Mouse (Mus musculus) intestine, postnatal 0 days (tissue): ENCODE data around the gene Ssbp3. TPM values are rescaled to one million over a fixed set of nuclear protein-coding genes. Genes with fewer than 3 reads are reported as not detected.

Source experiments
- ATAC-seq: fragments of 200-750 bp; cut with Nextera tagmentation; 2 replicates; pipeline ENCODE4 v1.8.0; 2017; ENCODE audit warnings: mild to moderate bottlenecking, moderate TSS enrichment, moderate library complexity
- H3K27ac ChIP-seq: fragments of 300-500 bp; sonication (generic); 2 replicates; pipeline ENCODE4 v1.5.1; 2014; ENCODE audit warnings: mild to moderate bottlenecking, low read depth, low read length, moderate library complexity
- H3K27me3 ChIP-seq: fragments of 300-500 bp; sonication (generic); replicated peaks from 2 replicates; pipeline ENCODE4 v1.6.1; 2014; ENCODE audit warnings: low read length, mixed read lengths; ENCODE audit not compliant: control insufficient read depth, insufficient read depth
- H3K36me3 ChIP-seq: fragments of 300-500 bp; sonication (generic); 2 replicates; pipeline ENCODE4 v1.6.1; 2014; ENCODE audit warnings: mild to moderate bottlenecking, moderate library complexity; ENCODE audit not compliant: control insufficient read depth, insufficient read depth
- H3K4me1 ChIP-seq: fragments of 300-500 bp; sonication (generic); replicated peaks from 2 replicates; pipeline ENCODE4 v1.6.1; 2014; ENCODE audit warnings: antibody characterized with exemption, low read length, mixed read lengths; ENCODE audit not compliant: control insufficient read depth, insufficient read depth
- H3K4me2 ChIP-seq: fragments of 300-500 bp; sonication (generic); replicated peaks from 2 replicates; pipeline ENCODE4 v1.6.1; 2014; ENCODE audit warnings: low read depth, mild to moderate bottlenecking, moderate library complexity
- H3K4me3 ChIP-seq: fragments of 300-500 bp; sonication (generic); 2 replicates; pipeline ENCODE4 v1.5.1; 2014; ENCODE audit warnings: low read depth, low read length
- H3K9ac ChIP-seq: fragments of 300-500 bp; sonication (generic); 2 replicates; pipeline ENCODE4 v1.6.1; 2014; ENCODE audit warnings: mild to moderate bottlenecking, low read depth, low read length
- H3K9me3 ChIP-seq: fragments of 300-500 bp; sonication (generic); 2 replicates; pipeline ENCODE4 v1.6.1; 2016; ENCODE audit warnings: mixed run types; ENCODE audit not compliant: control insufficient read depth
- CTCF ChIP-seq: sonication (generic); IDR thresholded peaks from 2 replicates; pipeline ENCODE4 v1.5.1; 2016; ENCODE audit warnings: low read depth, mild to moderate bottlenecking, control low read depth, antibody characterized with exemption, moderate library complexity
- WGBS: fragments of 180-500 bp; shearing (Covaris S2); extraction: QIAGEN DNeasy Blood & Tissue Kit; methylation state at CpG from one replicate; pipeline ENCODE4 v1.1.7; 2014; 5-methylcytosine and 5-hydroxymethylcytosine counted together
- polyA plus RNA-seq: library from polyadenylated mRNA; unstranded; fragments of >200 nt; fragmentation: Nextera tagmentation; extraction: Ambion mirVana; gene quantifications from 2 replicates; pipeline ENCODE4 v1.2.1, GENCODE M21; 2015

Ssbp3 gene
- polyA plus RNA-seq, 1 experiment from 2014 or later, result 45.2 TPM

DNA sequence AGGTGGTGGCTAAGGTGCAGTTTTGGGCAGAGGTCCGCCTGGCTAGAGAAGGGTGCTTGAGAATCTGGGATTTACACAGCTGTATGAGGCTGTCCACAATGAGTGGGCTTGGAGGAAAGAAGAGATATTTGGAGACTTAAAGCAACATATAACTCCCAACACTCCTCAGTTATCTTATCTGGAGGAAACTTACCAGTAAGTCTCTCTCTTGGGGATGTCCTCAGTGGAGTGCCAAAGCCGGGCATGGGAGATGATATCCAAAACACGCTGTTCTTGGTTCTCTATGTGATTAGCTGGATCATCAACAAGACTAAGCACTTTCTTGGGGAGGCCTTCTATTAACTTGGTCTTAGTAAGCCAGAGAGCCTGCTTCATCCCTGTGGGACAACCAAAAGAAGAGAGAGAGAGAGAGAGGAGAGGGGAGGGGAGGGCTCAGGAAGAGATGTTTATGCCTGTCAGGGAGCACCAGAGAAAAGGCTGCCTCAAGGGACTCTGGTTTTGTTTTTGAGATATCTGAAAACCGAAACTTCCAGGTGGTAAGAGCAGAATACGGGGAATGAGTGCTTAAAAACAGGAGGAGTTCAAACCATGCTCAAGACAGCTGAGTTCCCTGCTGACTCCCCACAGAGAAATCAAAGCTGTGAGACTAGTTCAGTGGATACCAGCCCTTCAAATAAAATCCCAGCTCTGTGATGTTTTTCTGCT is 154.0 kb downstream of the Ssbp3 start:
- WGBS, result 91% methylated on average over 5 of the region's 5 CpGs
- no peak overlapping the region for H3K27ac ChIP-seq
- no peak for TF ChIP-seq CTCF
- H3K27me3 ChIP-seq, result no peaks in the 10 kb centered on the region
- H3K36me3 ChIP-seq, result peaks cover 44% of the 10 kb centered on the region
- no peak for ATAC-seq
- H3K9ac ChIP-seq, result no peak overlapping the region
- no peak overlapping the region for H3K4me2 ChIP-seq
- no peaks in the 10 kb centered on the region; the same call in 1 of the 2 replicates for H3K4me1 ChIP-seq
- no peak overlapping the region for H3K4me3 ChIP-seq
- no peaks in the 10 kb centered on the region for H3K9me3 ChIP-seq

DNA sequence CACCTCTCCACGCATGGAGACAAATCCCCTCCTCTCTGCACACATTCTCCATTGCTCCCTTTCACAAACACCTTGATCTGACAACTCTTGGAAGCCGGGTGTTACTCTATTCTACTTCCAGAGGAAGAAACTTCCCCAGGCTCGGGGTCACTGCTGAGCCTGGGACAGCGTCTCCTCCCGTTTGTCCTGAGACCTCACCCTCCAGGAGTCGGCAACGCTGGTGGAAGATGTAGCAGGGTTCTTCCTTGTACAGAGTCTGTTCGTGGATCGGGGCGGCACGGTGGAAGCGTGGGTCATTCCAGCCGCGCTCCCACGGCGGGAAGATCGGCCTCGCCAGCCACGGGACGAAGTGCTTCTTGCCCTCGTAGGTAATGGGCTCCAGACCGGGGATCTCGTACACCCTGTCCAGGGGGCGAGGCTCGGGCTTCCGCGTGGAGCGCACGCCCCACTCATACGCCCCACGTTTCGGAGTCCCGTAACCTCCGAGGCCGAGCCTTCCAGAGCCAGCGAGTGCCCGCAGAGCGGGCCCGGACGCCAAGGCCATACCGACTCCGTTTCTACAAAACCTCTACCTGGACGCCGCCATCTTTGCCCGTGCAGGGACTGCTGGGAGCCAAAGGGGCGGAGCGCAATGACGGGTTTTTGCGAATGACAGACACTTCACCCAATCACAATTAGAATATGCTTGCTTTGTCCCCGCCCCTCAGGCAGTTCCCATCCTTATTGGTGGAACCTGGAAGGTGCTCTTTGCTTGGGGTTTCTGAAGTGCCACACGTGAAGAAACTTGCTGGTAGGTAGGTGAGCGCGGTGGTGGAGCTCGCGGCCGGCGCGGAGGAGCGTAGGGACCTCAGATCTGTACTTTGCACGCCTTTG is 156.0 kb downstream of the Ssbp3 start, which contains the start of the genes Mrpl37 and Cyb5rl:
Gene Mrpl37 (minus strand): TSS at position 617 of the 873 bp plus-strand sequence.
Gene Cyb5rl (plus strand): TSS at position 737 of the 873 bp plus-strand sequence.
- under 1% methylated on average over 60 of the region's 60 CpGs for WGBS
- Histone ChIP-seq H3K9me3 (no peaks in the 10 kb centered on the region), H3K4me2 (peak within 1 kb of the TSS; percentile 85), H3K27ac (peak within 1 kb of the TSS; percentile 64; the same call in 1 of the 2 replicates), H3K4me1 (no peaks in the 10 kb centered on the region; the same call in 1 of the 2 replicates), H3K36me3 (peaks cover 26% of the 10 kb centered on the region), H3K27me3 (no peaks in the 10 kb centered on the region), H3K9ac (peak within 1 kb of the TSS; percentile 81), H3K4me3 (peak within 1 kb of the TSS; percentile 90)
- TF ChIP-seq CTCF, result no peak; the same call in 1 of the 2 replicates
- ATAC-seq, result peak; percentile 97

DNA sequence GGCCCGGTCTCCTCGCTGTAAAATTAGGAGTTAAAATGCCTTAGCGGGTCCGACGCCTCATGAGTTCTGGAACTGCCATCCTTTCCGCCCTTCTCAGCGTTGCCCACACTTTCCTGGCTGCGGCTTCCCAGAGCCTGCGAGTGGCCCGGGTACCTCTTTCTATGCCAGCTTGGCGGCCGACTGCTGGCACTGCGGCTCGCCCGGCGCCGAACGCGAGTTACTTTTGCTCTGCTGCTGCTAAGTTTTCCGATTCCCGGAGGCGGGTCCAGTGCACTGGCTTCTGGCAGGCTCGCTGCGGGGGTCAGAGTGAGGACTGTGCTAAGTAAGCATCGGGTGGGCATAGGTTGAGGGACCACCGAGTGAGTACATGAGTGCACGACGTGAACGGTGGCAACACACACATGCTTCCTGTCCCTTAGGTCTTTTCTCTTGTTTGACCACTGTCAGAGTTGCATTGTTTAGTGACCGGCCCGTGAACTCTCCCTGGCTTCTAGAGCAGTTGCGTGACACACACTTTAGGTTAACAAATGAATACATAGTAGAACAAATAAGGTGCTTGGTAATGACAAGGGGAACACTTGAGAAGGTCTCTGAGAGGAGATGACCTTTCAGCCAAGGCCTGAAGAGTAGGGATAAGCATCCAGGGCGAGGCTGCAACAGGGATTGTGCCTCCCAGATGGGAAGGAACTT is 156.8 kb downstream of the Ssbp3 start:
- no peak for TF ChIP-seq CTCF
- peak; percentile 29 for ATAC-seq

DNA sequence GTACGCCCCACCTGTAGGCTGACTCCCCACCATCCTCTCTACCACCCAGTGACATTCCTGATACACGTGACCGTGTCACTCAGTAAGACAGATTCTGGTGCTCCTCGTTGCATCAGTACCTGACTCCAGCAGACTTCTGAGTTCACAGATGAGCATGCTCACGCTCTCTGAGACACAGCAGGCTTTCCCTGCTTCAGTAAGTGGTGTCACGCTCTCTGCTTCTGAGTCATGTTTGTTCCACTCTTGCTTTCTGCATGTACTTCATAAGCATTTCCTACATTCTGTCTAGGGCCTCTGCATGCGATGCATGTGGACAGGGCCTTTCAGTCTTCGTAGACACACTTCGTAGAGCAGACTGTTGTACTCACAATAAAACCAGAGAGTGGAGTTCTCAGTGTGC is 161.8 kb downstream of the Ssbp3 start:
- H3K4me1 ChIP-seq, result no peaks in the 10 kb centered on the region; the same call in 1 of the 2 replicates
- 79% methylated on average over 9 of the region's 9 CpGs for WGBS
- no peak overlapping the region for H3K4me2 ChIP-seq

More for the DNA sequence above, 156.8 kb downstream of the Ssbp3 start:
- no peaks in the 10 kb centered on the region; the same call in 1 of the 2 replicates for H3K4me1 ChIP-seq
- 3% methylated on average over 33 of the region's 33 CpGs for WGBS
- H3K4me2 ChIP-seq, result peak overlapping the region; percentile 85
- H3K27ac ChIP-seq, result 0 out of 2 replicates have a peak overlapping the region, but pooled peaks have one; percentile 11
- peak overlapping the region; percentile 66 for H3K9ac ChIP-seq
- H3K27me3 ChIP-seq, result no peaks in the 10 kb centered on the region
- peaks cover 23% of the 10 kb centered on the region for H3K36me3 ChIP-seq
- H3K4me3 ChIP-seq, result peak overlapping the region; percentile 90
- H3K9me3 ChIP-seq, result no peaks in the 10 kb centered on the region

DNA sequence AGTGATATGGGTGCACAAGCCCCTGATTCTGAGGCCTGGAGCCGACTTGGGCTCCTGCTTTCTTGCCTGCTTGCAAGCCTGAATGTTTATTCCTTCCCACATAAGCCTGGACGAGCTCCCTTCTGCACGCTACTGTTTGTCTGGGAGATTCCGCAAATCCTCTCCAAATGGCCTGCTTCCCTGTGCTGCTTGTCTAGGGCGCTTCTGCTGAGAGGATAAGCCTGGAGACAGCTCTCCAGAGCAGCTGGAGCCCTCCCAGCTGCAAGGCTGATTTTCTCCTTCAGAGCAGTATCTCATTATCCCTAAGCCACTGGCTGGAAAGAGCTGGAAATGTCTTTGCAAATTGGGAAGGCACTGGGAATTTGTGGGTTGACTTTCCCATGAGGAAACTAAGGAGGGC is 165.0 kb downstream of the Ssbp3 start:
- H3K27ac ChIP-seq, result no peak overlapping the region
- H3K4me3 ChIP-seq, result no peak overlapping the region
- H3K27me3 ChIP-seq, result no peaks in the 10 kb centered on the region
- TF ChIP-seq CTCF, result no peak
- WGBS, result 62% methylated on average over 5 of the region's 5 CpGs
- ATAC-seq, result no peak
- no peaks in the 10 kb centered on the region for H3K36me3 ChIP-seq
- H3K9ac ChIP-seq, result no peak overlapping the region
- H3K9me3 ChIP-seq, result no peaks in the 10 kb centered on the region
- H3K4me1 ChIP-seq, result no peaks in the 10 kb centered on the region
- no peak overlapping the region for H3K4me2 ChIP-seq

More for the DNA sequence above, 161.8 kb downstream of the Ssbp3 start:
- Histone ChIP-seq H3K27ac (no peak overlapping the region), H3K4me3 (no peak overlapping the region), H3K36me3 (no peaks in the 10 kb centered on the region), H3K9ac (no peak overlapping the region), H3K27me3 (no peaks in the 10 kb centered on the region), H3K9me3 (no peaks in the 10 kb centered on the region)
- no peak for TF ChIP-seq CTCF
- ATAC-seq, result no peak

DNA sequence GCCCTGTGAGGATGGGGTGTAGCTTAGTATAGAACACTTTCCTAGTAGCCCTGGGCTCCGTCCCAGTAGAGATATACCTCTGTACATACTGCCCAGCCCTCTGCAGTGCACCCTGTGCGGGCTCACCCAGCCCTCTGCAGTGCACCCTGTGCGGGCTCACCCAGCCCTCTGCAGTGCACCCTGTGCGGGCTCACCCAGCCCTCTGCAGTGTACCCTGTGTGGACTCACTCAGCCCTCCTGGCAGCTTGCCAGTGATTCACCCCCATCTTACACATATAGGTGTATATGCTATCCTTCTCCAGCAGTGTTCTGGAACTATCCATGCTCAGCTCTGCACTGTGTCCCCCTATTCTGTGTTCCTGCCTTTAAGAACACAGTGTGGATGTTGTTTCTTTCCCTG is 168.4 kb downstream of the Ssbp3 start:
- TF ChIP-seq CTCF, result no peak
- Histone ChIP-seq H3K27ac (no peak overlapping the region), H3K4me3 (no peak overlapping the region), H3K9ac (no peak overlapping the region), H3K4me1 (no peaks in the 10 kb centered on the region), H3K36me3 (no peaks in the 10 kb centered on the region), H3K9me3 (no peaks in the 10 kb centered on the region), H3K4me2 (no peak overlapping the region), H3K27me3 (no peaks in the 10 kb centered on the region)
- no peak for ATAC-seq
- 79% methylated on average over 4 of the region's 4 CpGs for WGBS
